Mouse (Mus musculus): ENCODE results near the gene Eif4b. TPM values are rescaled to one million over a fixed set of nuclear protein-coding genes. Genes with fewer than 3 reads are reported as not detected.
A peak's percentile ranks its signal among the peaks of the same experiment; 100 is the strongest.
"Not testable (repeated sequence)": the region's sequence is repeated elsewhere in the genome, so short reads cannot be mapped to it uniquely, and the experiment has no call there.

Gene Eif4b
- polyA plus RNA-seq, 1 experiment from 2014 or later = 89.2 TPM

GRCm38 (mm10) chr15:102051920-102052683, 21.5 kb upstream of the Eif4b start:
- H3K9me3 ChIP-seq = no peaks in the 10 kb centered on the region
- peak overlapping the region; percentile 56 for H3K4me2 ChIP-seq
- no peaks in the 10 kb centered on the region for H3K27me3 ChIP-seq (replicated peaks)
- under 1% methylated on average over 25 of the region's 33 CpGs for WGBS
- H3K4me1 ChIP-seq = peaks cover 7% of the 10 kb centered on the region; the same call in 1 of the 2 replicates
- ATAC-seq (replicated peaks) = peak; percentile 84
- peak overlapping the region; percentile 42 for H3K9ac ChIP-seq
- H3K4me3 ChIP-seq = peak overlapping the region; percentile 42
- H3K27ac ChIP-seq = peak overlapping the region; percentile 62
- no peaks in the 10 kb centered on the region for H3K36me3 ChIP-seq (replicated peaks)

DNA sequence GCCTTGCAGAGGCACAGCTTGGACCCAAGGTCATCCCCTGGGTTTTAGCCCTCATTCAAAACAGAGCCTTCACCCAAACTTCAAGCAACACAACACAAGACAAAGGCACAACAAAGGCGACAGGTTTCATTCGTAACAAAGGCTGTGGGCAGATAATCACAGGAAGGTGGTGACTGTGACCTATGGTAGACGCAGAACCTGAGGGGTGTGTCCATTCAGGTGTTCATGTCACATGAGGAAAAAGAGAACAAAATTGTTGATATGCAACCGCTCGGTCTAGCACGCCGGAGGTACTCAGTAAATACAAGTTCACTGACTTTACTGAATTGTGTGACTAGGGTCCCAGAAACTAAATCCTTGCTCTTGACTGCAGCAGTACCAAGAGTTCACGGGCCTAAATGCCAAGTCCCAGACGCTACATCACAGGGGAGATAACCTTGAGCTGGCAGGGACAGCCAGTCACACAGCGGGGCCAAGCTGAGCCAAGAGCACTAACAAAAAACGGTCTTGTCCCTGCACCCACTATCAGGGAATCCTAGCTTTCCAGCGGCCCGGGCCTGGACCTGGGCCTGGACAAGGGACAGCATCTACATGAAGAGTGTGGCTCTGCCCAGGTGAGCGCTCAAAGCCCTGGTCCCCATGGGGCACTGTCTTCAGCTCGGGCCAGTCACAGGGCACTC, 16.9 kb upstream of the Eif4b start:
- Histone ChIP-seq H3K27me3 (replicated peaks) (no peaks in the 10 kb centered on the region), H3K4me1 (peaks cover 4% of the 10 kb centered on the region; the same call in 1 of the 2 replicates)
- WGBS = 89% methylated on average over 15 of the region's 15 CpGs

GRCm38 (mm10) chr15:102065661-102066325, 7.8 kb upstream of the Eif4b start:
- Histone ChIP-seq H3K9ac (no peak overlapping the region), H3K27me3 (replicated peaks) (peaks cover 20% of the 10 kb centered on the region), H3K4me1 (no peaks in the 10 kb centered on the region; the same call in 1 of the 2 replicates), H3K9me3 (no peaks in the 10 kb centered on the region), H3K27ac (no peak overlapping the region), H3K4me3 (no peak overlapping the region), H3K36me3 (replicated peaks) (no peaks in the 10 kb centered on the region), H3K4me2 (no peak overlapping the region)
- peak; percentile 85 for ATAC-seq (replicated peaks)
- WGBS = 8% methylated on average over 20 of the region's 20 CpGs

More for the DNA sequence above, 16.9 kb upstream of the Eif4b start:
- Histone ChIP-seq H3K4me2 (no peak overlapping the region), H3K9me3 (no peaks in the 10 kb centered on the region), H3K4me3 (no peak overlapping the region), H3K36me3 (replicated peaks) (no peaks in the 10 kb centered on the region), H3K9ac (no peak overlapping the region), H3K27ac (no peak overlapping the region)
- no peak for ATAC-seq (replicated peaks)

- Histone ChIP-seq H3K9me3 (no peaks in the 10 kb centered on the region), H3K27ac (no peak overlapping the region), H3K4me2 (no peak overlapping the region), H3K27me3 (replicated peaks) (peaks cover 20% of the 10 kb centered on the region), H3K9ac (no peak overlapping the region), H3K4me1 (peaks cover 17% of the 10 kb centered on the region), H3K36me3 (replicated peaks) (no peaks in the 10 kb centered on the region), H3K4me3 (no peak overlapping the region)
- no peak for ATAC-seq (replicated peaks)
- 76% methylated on average over 13 of the region's 13 CpGs for WGBS
Observed at GRCm38 (mm10) chr15:102070476-102071467, 2.8 kb upstream of the Eif4b start.

DNA sequence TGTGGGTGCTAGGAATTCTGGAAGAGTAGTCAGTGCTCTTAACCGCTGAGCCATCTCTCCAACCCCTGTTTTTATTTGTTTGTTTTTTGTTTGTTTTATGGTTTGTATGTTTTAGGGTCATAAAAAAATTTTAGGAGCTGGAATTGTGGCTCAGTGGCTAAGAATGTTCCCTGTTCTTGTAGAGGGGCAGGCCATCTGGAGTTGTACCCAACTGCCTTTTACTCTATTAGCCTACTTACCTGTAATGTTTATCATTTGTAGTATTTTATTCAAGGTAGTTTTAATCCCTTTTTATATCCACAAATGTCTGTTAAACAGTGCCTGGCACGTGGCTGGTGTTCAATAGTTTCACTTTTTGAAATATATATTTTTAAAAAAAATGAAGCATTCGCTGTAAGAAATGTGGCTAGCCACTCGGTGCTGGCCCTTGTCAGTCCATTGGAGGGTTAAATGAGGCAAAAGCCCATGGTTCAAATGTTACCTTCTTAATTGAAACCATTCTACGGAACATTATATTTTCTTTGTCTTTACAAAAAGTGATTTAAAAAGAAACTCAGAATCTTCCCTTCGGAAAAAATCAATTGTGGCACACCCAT, 512 bp upstream of the Eif4b start:
- H3K27me3 ChIP-seq (replicated peaks) = peaks cover 4% of the 10 kb centered on the region; the same call in 1 of the 2 replicates
- no peaks in the 10 kb centered on the region for H3K9me3 ChIP-seq
- H3K36me3 ChIP-seq (replicated peaks) = no peaks in the 10 kb centered on the region
- peak overlapping the region; percentile 23 for H3K9ac ChIP-seq
- peak overlapping the region; percentile 98 for H3K27ac ChIP-seq
- 17% methylated on average over 6 of the region's 6 CpGs for WGBS
- ATAC-seq (replicated peaks) = peak; percentile 59
- peak overlapping the region; percentile 64 for H3K4me3 ChIP-seq
- peaks cover 27% of the 10 kb centered on the region for H3K4me1 ChIP-seq
- H3K4me2 ChIP-seq = peak overlapping the region; percentile 70

DNA sequence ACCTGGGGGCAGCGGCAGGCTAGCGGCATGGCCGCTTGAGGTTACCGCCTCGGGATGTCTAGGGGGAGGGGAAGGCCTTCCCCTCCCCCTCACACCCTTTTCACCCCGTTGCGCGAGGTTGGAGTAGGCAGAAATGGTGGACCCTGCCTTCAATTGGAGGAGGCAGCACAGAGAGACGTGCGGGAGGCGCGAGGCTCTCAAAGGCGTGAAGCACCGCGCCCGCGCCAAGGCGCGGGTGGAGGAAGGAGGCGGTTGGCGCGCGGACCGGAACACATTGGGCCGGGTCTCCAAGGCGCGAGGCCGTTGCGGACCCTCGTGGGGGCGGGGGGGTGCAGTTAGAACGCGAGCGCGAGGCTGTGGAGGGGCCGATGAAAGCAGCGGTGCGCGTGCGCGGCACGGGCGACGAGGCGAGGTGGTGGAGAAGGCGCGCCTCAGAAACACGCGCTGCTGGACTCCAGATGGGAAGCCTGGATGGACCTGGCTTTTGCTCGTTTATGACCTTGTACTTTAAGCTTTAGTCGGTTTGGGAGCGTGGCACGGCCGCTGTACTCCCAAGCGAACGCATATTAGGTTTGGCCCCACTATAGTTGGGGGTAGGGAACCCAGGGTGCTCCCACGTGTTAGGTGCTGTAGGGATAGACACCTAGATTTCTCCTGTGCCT, 628 bp downstream of the Eif4b start:
- Histone ChIP-seq H3K4me3 (peak overlapping the region; percentile 64), H3K36me3 (replicated peaks) (no peaks in the 10 kb centered on the region), H3K9me3 (no peaks in the 10 kb centered on the region), H3K4me2 (peak overlapping the region; percentile 70), H3K9ac (peak overlapping the region; percentile 94), H3K4me1 (peaks cover 27% of the 10 kb centered on the region), H3K27ac (peak overlapping the region; percentile 98), H3K27me3 (replicated peaks) (peaks cover 4% of the 10 kb centered on the region; the same call in 1 of the 2 replicates)
- WGBS = under 1% methylated on average over 57 of the region's 57 CpGs
- peak; percentile 59 for ATAC-seq (replicated peaks)

- 14% methylated on average over 11 of the region's 11 CpGs for WGBS
- H3K27me3 ChIP-seq (replicated peaks) = peaks cover 4% of the 10 kb centered on the region; the same call in 1 of the 2 replicates
- H3K27ac ChIP-seq = peak overlapping the region; percentile 98
Observed at GRCm38 (mm10) chr15:102074876-102075585, 1.5 kb downstream of the Eif4b start.

DNA sequence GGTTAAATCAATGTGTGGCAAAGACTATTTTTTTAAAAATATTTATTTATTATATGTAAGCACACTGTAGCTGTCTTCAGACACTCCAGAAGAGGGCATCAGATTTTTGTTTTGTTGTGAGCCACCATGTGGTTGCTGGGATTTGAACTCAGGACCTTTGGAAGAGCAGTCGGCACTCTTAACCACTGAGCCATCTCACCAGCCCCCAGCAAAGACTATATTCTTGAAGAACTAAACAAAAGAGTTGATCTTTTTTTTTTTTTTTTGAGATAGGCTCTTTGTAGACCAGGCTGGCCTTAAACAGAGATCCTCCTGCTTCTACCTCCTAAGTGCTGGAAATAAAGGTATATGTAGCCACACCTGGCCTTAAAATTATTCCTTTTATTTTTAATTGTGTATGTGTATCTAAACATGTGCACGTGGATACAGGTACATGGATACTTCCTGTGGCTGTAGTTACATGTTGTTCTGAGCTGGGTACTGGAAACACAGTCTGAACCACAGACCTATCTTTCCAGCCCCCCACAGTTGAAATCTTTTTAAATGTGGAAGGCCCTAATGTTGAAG, 3.6 kb downstream of the Eif4b start:
- Histone ChIP-seq H3K4me3 (no peak overlapping the region), H3K9ac (no peak overlapping the region), H3K4me2 (no peak overlapping the region), H3K9me3 (no peaks in the 10 kb centered on the region), H3K27ac (no peak overlapping the region), H3K36me3 (replicated peaks) (no peaks in the 10 kb centered on the region), H3K27me3 (replicated peaks) (no peaks in the 10 kb centered on the region), H3K4me1 (peaks cover 27% of the 10 kb centered on the region)
- no peak for ATAC-seq (replicated peaks)
- WGBS = 93% methylated on average over 2 of the region's 2 CpGs

More at GRCm38 (mm10) chr15:102074876-102075585, 1.5 kb downstream of the Eif4b start:
- H3K9ac ChIP-seq = peak overlapping the region; percentile 94
- no peaks in the 10 kb centered on the region for H3K36me3 ChIP-seq (replicated peaks)
- H3K4me1 ChIP-seq = peaks cover 27% of the 10 kb centered on the region
- H3K9me3 ChIP-seq = no peaks in the 10 kb centered on the region
- peak overlapping the region; percentile 64 for H3K4me3 ChIP-seq
- no peak for ATAC-seq (replicated peaks)
- H3K4me2 ChIP-seq = peak overlapping the region; percentile 70

- no peak for ATAC-seq (replicated peaks)
- no peaks in the 10 kb centered on the region for H3K9me3 ChIP-seq
- 85% methylated on average over 4 of the region's 4 CpGs for WGBS
Observed at GRCm38 (mm10) chr15:102079221-102079620, 5.6 kb downstream of the Eif4b start.

GRCm38 (mm10) chr15:102079924-102080323, 6.4 kb downstream of the Eif4b start:
- 81% methylated on average over 8 of the region's 8 CpGs for WGBS

More at GRCm38 (mm10) chr15:102079221-102079620, 5.6 kb downstream of the Eif4b start:
- H3K27ac ChIP-seq = no peak overlapping the region
- peaks cover 7% of the 10 kb centered on the region for H3K36me3 ChIP-seq (replicated peaks)
- H3K4me3 ChIP-seq = no peak overlapping the region
- H3K9ac ChIP-seq = no peak overlapping the region
- H3K27me3 ChIP-seq (replicated peaks) = no peaks in the 10 kb centered on the region
- H3K4me1 ChIP-seq = peaks cover 23% of the 10 kb centered on the region
- no peak overlapping the region for H3K4me2 ChIP-seq

More at GRCm38 (mm10) chr15:102079924-102080323, 6.4 kb downstream of the Eif4b start:
- not testable (repeated sequence) for H3K4me2 ChIP-seq; ATAC-seq (replicated peaks); H3K9ac ChIP-seq; H3K9me3 ChIP-seq; H3K27me3 ChIP-seq (replicated peaks); H3K27ac ChIP-seq; H3K4me3 ChIP-seq
- H3K4me1 ChIP-seq = peaks cover 18% of the 10 kb centered on the region
- H3K36me3 ChIP-seq (replicated peaks) = peaks cover 12% of the 10 kb centered on the region

Measured in midbrain, embryonic 15.5 days (tissue).